Mouse (Mus musculus): ENCODE results near the gene Arrdc3. TPM values are rescaled to one million over a fixed set of nuclear protein-coding genes. Genes with fewer than 3 reads are reported as not detected.
A peak's percentile ranks its signal among the peaks of the same experiment; 100 is the strongest.

The Arrdc3 gene
- total RNA-seq, 2 experiments from 2014 or later = 32.6 to 34.1 TPM

- ATAC-seq (replicated peaks; ENCODE audit: poor library complexity, severe bottlenecking) = no peak
Observed at GRCm38 (mm10) chr13:80913361-80913760, 30.2 kb downstream of the Arrdc3 start.

- ATAC-seq (replicated peaks; ENCODE audit: poor library complexity, severe bottlenecking) = peak; percentile 61
Observed at GRCm38 (mm10) chr13:80920939-80921338, 37.8 kb downstream of the Arrdc3 start.

- ATAC-seq (replicated peaks; ENCODE audit: poor library complexity, severe bottlenecking) = no peak
Observed at GRCm38 (mm10) chr13:80921593-80922327, 38.6 kb downstream of the Arrdc3 start.

- ATAC-seq (replicated peaks; ENCODE audit: poor library complexity, severe bottlenecking) = peak; percentile 63
Observed at GRCm38 (mm10) chr13:80928187-80928586, 45.0 kb downstream of the Arrdc3 start.

GRCm38 (mm10) chr13:80930030-80930429 is 46.8 kb downstream of the Arrdc3 start:
- no peak for ATAC-seq (replicated peaks; ENCODE audit: poor library complexity, severe bottlenecking)

GRCm38 (mm10) chr13:80932816-80933402 is 49.7 kb downstream of the Arrdc3 start:
- peak; percentile 99 for ATAC-seq (replicated peaks; ENCODE audit: poor library complexity, severe bottlenecking)

GRCm38 (mm10) chr13:80936426-80936825 is 53.2 kb downstream of the Arrdc3 start:
- ATAC-seq (replicated peaks; ENCODE audit: poor library complexity, severe bottlenecking) = no peak

GRCm38 (mm10) chr13:80939228-80939627 is 56.0 kb downstream of the Arrdc3 start:
- peak; percentile 9 for ATAC-seq (replicated peaks; ENCODE audit: poor library complexity, severe bottlenecking)

GRCm38 (mm10) chr13:80939866-80940265 is 56.7 kb downstream of the Arrdc3 start:
- no peak for ATAC-seq (replicated peaks; ENCODE audit: poor library complexity, severe bottlenecking)

GRCm38 (mm10) chr13:80940421-80940820 is 57.2 kb downstream of the Arrdc3 start:
- ATAC-seq (replicated peaks; ENCODE audit: poor library complexity, severe bottlenecking) = peak; percentile 38

GRCm38 (mm10) chr13:80940860-80941630 is 57.9 kb downstream of the Arrdc3 start:
- peak; percentile 85 for ATAC-seq (replicated peaks; ENCODE audit: poor library complexity, severe bottlenecking)

GRCm38 (mm10) chr13:80944532-80944931 is 61.3 kb downstream of the Arrdc3 start:
- ATAC-seq (replicated peaks; ENCODE audit: poor library complexity, severe bottlenecking) = no peak

Measured in granulocyte monocyte progenitor cell, adult 5-6 weeks (primary cell).